Mouse (Mus musculus) liver, postnatal 0 days (tissue): ENCODE measurements at regions not wholly inside any gene's neighbourhood (a gene's known extent, or its start where the extent isn't known, plus 50 kb on each side); places are given as distances from the start of the nearest gene placed in this dataset.

Source experiments
- CTCF ChIP-seq: sonication (generic); IDR thresholded peaks from 2 replicates; pipeline ENCODE4 v1.5.1; 2016; ENCODE audit warnings: antibody characterized with exemption, low read depth
- EP300 ChIP-seq: IDR thresholded peaks from 2 replicates; pipeline ENCODE4 v1.6.1; 2016; ENCODE audit warnings: antibody characterized with exemption, low read depth, mild to moderate bottlenecking

- TF ChIP-seq CTCF (no peak), EP300 (no peak)
Measured at GRCm38 (mm10) chr11:84653481-84653880, 128.1 kb upstream of the Lhx1 start.
